Mouse (Mus musculus) frontal cortex, postnatal 25 days (tissue): ENCODE results near the gene Arl4c.

Experiments used
- DNase-seq, 2 experiments: peaks; one replicate each; pipeline ENCODE4 v3.0.0; 2022; ENCODE audit warnings: low spot score in 2 of 2

The Arl4c gene

DNA sequence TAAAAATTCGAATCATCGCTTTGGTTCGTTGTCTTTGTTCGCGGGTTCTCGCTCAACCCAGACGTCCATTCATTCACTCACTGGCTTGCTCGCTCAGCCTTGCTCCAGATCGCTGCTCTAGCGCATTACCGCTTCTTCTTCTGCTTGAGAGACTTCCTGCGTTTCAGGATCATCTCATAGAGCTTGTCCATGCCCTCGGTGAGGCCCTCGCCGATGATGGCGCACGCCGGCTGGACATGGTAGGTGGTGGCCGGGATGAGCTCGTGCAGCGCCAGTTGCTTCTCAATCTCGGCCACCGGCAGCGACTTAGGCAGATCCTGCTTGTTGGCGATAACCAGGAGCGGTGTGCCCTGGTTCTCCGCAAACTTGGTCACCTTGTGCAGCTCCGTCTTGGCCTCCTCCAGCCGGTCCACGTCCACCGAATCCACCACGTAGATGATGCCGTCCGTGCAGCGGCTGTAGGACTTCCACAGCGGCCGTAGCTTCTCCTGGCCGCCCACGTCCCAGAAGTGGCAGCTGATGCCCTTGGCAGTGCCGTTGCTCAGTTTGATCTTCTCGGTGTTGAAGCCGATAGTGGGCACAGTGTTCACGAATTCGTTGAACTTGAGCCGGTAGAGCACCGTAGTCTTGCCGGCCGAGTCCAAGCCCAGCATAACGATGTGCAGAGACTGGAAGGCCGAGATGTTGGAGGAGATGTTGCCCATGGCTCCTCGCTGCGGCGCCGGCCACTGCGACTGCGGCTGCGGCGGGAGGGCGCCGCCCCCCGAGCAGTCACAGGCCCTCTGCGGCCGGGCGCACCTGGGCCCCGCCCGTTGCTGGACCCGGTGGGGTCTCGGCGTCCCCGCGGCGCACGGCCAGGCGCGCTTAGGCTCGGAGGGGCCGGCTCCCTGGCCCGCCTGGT, 810 bp downstream of the Arl4c start:
- DNase-seq = no peak

DNA sequence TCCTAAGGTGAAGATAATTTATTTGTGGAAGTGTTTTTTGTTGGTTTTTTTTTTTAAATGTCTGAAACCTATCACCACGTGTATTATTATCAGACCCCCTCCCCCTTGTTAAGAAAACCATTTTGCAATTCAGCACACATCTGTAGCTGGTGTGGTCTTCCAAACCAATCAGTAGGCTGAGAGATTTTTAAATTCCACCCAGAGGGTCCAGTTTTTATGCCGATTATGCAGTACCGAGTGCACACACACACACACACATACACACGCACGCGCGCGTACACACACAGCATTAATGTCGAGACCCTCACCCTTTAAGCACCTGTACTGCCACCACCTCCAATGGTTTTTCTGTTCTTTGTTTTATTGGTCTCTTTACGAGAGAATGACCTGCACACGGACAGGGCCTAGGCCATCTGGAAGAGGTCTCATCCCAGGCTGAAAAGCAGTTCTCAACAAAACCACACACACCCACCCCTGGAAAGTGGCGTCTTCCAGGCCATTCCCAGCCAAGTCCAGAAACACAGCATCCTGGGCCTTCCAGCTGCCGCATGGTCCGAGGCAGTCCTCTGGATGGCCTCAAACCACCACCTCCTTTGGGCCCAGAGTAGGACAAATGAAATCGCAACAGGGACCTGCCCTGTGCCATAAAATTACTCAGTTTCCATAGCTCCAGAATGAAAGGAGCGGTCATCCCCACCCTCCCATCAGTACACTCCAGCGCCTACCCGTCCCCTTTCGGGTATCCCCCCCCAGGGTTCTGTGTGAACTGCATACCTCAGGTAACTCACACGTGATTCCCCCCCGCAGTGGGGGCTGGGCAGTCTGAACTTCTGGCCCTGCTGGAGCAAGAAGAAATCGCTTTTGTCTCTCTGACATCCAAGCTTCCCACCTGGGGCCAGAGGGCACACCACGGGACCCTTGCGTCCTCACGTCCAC, 1.9 kb downstream of the Arl4c start:
- no peak for DNase-seq

DNA sequence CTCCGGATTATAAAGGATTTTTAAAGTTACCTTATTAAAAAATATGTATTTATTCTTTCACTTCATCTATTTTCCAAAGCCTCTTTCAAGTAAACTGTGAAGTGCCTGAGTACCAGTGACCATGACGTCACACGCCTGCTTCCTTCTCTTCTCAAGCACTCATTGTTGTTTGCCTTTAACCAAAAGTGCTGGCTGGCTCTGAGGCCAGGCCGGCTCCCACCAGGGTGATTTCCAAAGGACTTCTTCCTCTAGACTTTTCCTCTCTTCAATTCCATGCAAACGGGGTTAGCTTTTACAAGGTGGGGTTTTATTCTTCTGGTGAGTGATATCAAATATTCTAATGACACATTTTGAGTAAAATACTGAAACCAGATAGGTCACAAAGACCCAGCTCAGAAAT, 2.6 kb downstream of the Arl4c start:
- DNase-seq = no peak

DNA sequence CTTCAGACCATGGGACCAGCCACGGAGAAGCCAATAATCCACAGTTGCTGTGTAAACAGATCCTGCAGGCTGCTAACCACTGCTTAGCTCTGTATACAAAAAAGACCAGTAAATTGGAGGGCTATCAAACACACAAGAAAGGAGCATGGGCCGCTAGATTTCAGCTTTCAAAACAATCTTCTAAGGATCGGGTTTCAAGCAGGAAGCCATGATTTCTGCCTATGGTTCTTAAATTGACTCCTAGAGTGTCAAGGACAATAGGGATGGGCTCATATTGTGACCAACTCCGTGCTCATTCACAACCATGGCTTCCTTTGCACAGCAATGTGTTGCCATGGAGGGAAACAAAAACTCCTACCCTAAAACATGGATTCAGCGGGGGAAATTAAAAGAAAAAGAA, 3.1 kb downstream of the Arl4c start:
- DNase-seq = no peak

DNA sequence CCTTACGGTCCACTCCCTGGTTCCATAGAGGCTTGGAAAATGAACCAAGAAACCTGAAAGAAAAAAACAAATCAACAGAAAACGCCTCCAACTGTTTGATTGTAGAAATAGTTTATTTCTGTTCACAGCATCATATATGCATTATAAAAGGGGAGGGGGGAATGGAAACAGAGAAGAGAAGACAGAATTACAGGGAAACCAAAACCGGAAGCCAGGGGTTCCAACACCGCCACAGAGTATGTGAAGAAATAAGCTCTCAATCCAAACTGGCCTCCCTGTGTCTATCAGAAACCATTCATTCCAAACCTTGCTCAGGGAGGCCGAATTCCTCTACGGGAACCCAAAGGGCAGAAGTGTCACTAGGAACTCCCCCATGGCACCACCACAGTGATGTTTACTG, 3.9 kb downstream of the Arl4c start:
- DNase-seq = no peak

DNA sequence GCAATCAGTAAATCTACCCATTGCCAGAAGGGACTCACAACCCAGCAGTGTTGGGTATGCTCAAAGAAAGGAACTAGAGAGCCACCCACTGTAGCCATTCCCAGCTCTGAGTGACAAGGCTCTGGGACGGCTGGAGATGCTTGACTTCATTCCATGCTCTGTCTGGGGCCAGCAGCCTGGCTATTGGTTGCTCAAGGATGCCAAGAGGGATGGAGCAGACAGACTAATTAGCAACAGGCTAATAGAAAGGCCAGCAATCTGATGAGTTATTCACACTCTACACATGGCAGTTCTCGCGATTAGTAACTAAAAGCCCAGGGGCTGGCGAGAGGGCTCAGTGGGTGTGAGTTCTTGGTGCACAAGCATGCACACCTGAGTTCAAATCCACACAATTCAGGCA, 5.6 kb downstream of the Arl4c start:
- no peak for DNase-seq

DNA sequence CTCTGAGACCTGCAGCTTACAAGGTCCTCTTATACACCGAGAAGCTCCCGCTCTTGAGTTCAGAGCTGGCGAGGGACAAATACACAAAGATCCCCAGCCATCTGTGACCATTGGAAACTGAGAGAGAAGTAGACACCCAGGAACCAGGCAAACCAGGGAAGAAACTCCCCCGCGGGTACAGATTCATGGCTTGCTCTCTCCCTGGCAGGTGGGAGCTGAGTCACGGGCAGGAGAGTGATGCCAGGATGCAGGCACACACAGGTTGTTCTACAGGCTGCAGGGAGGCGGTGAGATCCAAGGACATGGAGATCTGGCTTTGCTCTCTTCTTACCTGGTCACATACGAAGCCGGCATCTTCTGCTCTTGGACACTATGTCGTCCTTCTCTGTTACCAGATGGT, 7.7 kb downstream of the Arl4c start:
- DNase-seq = no peak

DNA sequence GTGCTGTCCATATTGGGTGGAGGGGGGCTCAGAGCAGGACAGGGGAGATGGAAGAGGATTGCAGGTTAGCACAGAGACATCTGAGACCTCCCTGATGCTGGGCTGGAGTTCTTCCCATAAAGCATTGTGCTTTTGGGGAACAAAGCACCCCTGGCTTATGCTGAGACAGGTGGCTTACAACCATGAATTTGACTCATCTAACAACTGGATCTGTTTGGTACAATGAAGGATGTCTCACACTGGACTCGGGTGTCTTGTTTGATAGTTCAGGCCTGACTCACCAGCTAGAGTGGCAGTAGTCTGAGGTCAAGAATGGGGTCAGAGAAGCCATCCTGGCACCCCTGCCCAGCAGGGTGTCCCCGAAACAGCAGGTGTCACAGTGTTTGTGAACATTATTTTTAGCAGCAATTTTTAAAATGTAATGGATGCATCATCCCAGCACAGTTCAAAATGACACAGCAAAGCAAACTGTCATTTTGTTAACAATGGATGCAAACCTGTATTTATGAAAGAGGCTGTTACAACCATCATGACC, 9.7 kb downstream of the Arl4c start:
- no peak for DNase-seq

DNA sequence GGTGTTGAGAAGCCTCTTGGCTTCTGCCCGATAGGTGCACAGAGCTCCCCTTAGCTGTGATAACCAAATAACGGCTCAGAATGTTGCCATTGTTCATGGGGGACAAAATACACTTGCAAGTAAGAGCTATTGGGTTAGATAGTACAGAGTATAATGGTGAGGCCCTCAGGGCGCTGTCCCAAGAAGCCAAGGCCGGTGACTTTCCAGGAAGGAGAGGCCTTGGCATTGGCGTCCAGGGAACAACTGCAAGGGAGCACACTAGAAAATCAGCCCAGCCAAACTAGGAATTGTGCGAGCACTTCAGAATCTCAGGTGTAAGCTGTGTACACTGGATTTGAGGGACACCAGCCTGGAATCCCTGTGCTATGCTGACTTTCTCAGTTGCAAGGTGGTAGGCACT, 11.4 kb downstream of the Arl4c start:
- no peak for DNase-seq

DNA sequence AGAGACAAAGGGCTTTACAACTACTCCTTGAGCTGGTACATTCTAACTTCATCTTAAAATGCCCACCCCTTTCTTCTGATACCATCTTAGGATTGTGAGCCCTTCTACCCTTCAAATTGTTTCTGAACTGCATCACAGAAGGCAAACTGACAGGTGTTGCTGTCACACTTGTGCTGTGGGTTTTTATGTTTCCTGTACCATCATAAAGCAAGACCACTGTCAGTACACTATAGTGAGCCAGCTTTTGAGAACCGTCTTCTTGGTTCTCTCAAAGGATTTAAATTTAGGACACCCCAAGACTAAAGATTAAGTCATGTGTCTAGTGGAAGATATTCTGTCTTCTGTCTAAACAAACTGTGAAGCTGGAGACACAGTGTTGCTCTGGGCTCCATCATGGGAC, 17.3 kb downstream of the Arl4c start:
- no peak for DNase-seq

DNA sequence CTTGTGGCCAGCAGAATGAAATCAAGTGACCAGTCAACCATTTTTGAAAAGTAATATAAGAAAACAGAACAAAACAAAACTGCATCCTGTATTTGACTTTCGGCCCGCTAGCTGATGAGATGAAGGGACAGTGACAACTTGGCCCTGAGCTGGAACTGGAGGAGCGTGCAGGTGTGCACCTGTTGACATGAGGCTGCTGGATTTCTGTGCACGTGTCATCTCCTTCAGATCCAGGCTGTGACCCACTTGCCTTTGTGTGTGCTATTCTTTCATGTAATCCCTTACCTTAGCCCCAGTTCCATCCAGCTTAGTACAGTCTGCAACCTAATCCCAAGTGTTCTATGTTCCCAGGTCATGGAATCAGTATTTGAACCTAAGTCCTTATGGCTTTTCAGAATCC, 20.4 kb downstream of the Arl4c start:
- DNase-seq = no peak

DNA sequence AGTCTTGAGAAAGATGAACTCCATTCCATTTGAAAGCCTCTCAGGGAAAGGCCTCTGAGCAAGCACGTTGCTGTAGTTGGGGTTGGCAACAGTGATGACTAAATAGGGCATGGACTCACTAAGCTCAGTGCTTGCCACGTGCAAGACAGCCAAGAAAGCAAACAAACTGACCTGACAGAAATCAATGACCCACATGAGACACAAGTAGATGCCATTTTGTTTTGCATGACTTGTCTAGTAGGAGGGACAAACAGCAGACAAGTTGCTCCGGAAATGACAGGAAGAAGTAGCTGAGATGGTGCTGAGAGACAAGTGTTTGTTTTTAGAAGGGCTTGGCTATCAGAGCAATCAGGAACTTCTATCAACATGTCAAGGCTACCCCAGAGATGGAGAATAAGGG, 21.2 kb downstream of the Arl4c start:
- no peak for DNase-seq

DNA sequence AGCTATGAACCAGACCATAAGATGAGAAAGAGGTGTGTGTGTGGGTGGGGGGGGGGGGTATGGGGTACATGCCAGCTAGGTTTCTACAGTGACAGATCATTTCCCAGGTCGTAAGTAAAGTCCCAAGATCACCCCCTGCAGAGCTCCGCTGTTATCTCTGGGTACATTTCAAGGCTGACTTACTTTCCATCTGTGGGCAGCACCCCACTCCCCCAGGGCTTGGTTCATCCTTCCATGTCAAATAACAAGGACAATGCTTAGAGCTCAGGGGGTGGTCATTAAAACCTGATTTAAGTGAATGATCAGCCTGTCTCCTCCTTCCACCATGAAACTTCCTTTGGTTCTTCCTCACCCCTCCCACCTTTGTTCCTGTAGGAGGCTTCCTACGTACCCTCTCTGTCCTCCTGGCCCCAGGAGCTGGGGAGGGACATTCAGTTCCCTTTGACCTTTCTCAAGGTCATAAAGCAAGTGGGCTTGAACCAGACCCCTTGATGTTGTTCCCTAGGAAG, 23.7 kb downstream of the Arl4c start:
- DNase-seq = no peak

DNA sequence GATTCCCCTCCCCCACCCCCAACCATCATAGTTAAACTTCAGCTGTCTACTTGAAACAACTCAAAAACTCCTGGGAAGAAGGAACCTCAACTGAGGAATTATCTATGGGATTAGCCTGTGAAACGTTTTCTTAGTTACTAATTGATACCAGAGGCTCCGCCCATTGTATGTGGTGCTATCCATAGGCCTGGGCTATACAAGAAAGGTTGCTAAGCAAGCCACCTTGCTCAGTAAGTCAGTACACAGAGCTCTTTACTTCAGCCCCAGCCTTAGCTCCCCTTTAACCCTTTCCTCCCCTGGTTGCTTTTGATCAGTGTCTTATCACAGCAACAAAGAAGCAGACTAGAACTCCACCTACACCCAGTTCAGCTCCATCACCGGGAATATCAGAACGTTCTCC, 31.2 kb downstream of the Arl4c start:
- no peak for DNase-seq

DNA sequence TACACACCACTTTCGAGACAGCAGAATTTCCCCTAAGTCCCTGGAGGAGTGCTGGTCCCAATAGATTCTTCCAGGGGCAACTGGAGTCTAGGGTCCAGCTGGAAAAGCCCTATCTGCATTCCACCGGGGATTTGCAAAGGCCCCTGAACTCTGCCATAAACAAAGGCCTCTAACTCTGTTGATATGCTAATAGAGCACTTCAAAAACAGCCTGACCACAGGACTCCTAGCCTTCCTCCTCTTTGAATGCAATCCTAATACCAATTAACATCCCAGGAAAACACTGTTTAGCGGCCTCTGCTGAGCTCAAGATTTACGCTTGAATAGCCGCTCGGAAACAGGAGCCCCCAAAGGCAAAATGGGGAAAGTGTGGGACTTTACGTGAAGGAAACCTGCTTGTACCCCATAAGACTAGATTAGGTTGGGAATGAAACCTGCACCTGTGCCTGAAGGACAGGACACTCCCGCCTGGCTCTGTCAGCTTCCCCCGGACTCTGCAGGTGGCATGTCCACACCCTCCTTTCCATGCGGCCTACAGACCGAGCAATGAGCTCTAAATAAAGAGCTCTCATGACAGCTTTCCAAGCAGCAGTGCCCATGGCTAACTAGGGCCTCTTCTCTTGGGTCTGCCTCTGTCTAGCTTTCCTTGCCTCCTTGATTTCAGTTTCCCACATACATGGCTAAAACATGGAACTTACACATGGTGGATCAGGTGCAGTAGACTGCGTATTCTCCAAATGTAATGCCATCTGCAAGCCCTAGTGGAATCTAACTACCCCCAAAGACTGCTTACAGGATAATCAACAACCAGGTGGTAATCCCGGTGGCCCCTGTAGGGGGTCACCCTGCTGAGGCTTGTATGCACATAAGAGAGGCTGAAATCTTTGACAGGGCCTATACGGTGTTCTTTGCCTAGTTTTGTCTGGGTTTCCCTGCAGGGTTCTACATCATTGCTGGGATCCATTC, 32.9 kb downstream of the Arl4c start:
- no peak for DNase-seq

DNA sequence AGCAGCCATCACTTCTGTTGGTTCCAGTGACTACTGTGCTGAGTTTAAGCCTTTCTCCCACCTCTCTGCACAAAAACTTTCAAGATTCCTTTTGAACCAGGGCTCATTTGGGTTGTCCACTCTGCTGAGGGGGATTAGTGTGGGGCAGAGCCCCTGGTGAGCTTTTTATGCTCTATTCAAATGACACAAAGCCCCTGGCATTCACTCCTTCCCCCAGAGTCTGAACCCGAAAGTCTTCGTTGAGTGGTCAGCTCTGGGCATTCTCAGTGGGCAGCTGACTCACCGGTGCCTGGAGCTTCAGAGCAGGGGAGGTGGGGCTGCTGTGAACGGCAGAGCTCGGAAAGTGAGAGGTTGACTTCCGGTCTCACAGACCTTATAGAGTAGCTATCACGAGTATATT, 33.7 kb downstream of the Arl4c start:
- no peak for DNase-seq

DNA sequence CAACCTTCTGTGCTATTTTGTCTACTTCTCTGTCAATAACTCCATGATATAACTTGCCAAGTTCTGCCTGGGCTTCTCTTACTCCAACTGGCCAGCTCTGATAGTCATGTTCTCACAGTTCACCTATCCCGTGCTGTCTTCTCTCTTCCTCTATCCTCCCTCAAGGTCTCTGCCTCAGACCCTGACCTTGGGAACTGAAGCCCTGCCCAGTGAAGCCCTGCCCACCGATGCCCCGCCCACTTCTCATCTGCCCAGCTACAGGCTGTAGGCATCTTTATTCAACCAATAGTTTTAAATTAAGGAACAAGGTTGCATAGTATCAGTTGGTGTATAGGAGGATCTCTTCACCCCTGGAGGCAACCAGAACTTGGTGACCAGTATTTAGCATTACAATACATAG, 37.4 kb downstream of the Arl4c start:
- DNase-seq = no peak

DNA sequence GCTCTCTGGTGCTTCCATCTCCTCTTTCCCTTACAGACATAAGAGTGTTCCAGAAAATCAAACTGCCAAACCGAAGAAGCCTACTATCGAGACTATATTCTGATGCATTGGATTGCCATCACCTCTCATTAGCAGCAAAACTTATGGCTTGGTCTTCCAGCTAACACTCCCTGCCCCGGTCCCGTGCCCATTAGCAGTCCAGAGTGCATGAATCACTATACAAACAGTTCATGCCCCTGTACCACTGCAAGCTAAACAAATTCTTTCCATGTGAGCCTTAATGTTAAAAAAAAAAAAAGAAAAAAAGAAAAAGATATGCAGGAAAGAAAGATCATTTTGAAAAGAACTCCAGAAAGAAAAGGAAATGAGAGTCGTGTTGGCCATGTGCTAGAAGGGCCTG, 39.3 kb downstream of the Arl4c start:
- no peak for DNase-seq

DNA sequence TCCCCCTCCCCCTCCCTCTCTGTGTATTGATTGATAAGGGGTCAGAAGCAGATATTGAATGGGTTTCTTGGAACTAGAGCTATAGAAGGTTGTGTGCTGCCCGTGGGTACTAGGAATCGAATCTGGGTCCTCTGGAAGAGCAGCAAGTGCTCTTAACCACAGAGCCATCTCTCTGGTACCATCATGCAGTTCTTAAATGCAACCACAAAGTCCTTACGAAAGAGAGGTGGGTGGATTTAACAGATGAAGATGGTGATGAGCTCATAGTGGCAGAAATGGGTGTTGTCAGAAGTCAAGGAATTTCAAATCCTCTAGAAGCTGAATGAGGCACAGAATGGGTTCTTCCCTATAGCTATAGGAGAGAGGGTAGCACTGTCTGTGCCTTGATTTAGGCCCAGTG, 40.8 kb downstream of the Arl4c start:
- no peak for DNase-seq

DNA sequence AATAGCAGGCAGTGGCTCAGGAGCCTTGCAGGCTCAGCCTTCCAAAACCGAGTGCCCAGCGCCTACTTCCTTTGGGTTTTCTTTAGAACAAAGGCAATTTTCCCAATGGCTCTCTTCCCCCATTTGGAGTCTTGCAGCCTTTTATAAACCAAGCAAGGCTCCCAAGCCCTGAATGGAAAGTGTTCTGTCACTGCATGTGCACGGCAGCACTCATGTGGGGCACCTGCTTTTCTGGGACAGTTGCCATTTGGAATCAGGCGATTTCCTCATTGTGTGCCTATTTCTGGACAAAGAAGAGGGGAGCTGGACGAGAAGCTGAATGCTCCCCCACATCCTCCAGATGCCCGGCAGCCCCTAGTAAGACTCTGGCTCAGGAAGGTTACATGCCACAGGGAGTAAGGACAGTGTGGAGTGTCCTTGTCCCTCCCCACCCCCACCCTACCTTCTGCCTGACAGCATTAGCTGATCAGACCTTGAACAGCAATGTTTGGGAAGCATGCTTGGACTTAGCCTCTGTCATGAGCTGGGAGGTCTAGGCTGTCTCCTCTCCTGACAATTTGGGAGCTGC, 43.6 kb downstream of the Arl4c start:
- no peak for DNase-seq

DNA sequence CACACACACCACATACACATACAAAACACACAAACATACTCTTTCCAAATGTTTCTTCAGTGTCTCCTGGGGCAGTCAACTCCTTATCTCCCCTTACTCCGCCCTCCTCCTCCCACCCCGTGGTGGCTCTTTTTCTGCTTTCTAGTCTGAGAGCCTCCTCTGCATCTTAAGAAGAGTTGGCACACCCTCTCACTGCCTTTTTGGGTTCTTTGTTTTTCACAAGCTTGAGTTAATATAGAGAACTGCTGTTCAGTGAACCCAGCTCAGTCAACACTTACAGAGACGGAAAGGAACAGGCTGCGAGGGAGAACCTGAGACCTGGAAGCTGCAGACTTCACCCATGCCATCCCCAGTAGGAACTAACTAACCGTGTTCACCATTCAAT, 45.9 kb downstream of the Arl4c start:
- peak in 1 of 2 experiments; percentile 5 for DNase-seq
